Mouse (Mus musculus): ENCODE measurements around the gene Tspan33. TPM values are rescaled to one million over a fixed set of nuclear protein-coding genes. Genes with fewer than 3 reads are reported as not detected.
"Not testable (repeated sequence)": the region's sequence is repeated elsewhere in the genome, so short reads cannot be mapped to it uniquely, and the experiment has no call there.

Gene Tspan33
- polyA plus RNA-seq, 1 experiment from 2014 or later = 3.8 TPM

DNA sequence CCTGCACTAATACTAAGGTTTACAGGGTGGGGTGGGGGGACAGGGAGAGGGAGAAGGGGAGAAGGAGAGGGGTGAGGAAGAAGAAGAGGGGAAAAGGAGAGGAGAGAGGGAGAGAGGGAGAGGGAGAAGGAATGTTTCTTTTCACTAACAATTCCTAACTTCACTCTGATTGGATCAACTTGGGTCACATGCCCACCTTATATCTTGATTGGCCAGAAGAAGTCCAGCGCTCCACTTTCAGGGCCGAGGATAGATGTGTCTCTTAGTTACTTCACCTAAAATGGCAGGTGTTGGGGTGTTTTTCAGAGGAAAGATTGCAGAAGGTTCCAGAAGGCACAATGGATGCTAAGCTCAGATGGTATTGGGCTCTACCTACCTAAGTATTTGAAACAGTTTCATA, 20.3 kb upstream of the Tspan33 start:
- H3K9me3 ChIP-seq (replicated peaks) = no peaks in the 10 kb centered on the region
- no peaks in the 10 kb centered on the region for H3K27me3 ChIP-seq
- no peaks in the 10 kb centered on the region for H3K36me3 ChIP-seq
- ATAC-seq (replicated peaks; ENCODE audit: insufficient number of reproducible peaks, insufficient read depth, low FRiP score, low read depth) = no peak
- 27% methylated on average over 2 of the region's 2 CpGs for WGBS
- no peak overlapping the region for H3K27ac ChIP-seq
- H3K9ac ChIP-seq = no peak overlapping the region
- H3K4me3 ChIP-seq = no peak overlapping the region
- H3K4me1 ChIP-seq (replicated peaks) = no peaks in the 10 kb centered on the region
- no peak overlapping the region for H3K4me2 ChIP-seq

DNA sequence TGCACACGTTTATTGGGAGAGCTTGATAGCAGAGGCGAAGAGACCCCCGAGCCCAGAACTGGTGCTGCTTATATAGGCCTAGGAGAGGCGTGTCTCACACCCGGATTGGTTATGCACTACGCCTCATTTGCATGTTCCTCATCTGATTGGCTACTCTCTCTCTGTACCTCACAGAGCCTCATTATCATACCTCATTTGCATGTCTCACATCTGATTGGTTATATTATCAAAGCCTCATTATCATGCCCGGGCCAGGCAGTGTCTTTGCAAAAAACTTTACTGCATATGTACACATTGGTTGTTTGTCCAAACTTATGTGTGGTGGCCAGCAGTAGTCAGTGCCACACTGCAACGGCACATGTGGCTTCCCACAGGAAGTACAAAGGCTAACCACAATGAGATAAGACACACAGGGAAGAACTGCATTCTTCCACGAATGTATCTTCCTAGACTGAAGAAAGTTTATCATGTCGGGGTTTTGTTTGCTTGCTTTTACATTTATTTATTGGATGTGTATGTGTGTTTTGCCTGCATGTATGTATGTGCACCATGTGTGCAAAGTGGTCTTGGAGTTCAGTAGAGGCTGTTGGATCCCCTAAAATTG, 14.0 kb upstream of the Tspan33 start:
- not testable (repeated sequence) for H3K27ac ChIP-seq; H3K9ac ChIP-seq; H3K4me2 ChIP-seq; ATAC-seq (replicated peaks; ENCODE audit: insufficient number of reproducible peaks, insufficient read depth, low FRiP score, low read depth); H3K27me3 ChIP-seq; H3K9me3 ChIP-seq (replicated peaks); H3K4me1 ChIP-seq (replicated peaks); H3K36me3 ChIP-seq; H3K4me3 ChIP-seq
- 80% methylated on average over 10 of the region's 10 CpGs for WGBS

DNA sequence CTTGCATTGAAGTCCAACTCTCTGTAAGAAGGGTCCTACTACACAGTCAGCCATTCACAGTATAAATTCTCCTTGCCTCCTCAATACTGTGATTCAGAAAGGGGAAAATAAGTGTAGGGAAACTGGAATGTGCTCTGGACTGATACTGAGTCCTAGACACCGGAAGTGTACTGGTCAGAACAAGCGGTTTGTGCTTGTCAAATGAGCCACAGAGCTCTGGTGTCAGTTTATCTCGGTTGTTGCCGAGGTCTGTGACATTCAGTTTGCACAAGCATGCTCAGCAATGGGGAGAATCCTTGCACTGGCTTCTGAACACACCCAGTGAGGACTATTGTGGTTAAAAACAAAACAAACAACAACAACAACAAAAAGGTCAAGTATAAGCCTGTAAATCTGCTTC, 12.2 kb upstream of the Tspan33 start:
- Histone ChIP-seq H3K36me3 (no peaks in the 10 kb centered on the region), H3K9me3 (replicated peaks) (no peaks in the 10 kb centered on the region), H3K27me3 (no peaks in the 10 kb centered on the region), H3K4me1 (replicated peaks) (no peaks in the 10 kb centered on the region), H3K4me2 (no peak overlapping the region), H3K9ac (no peak overlapping the region), H3K4me3 (no peak overlapping the region), H3K27ac (no peak overlapping the region)
- no peak for ATAC-seq (replicated peaks; ENCODE audit: insufficient number of reproducible peaks, insufficient read depth, low FRiP score, low read depth)
- WGBS = 64% methylated on average over 4 of the region's 4 CpGs

DNA sequence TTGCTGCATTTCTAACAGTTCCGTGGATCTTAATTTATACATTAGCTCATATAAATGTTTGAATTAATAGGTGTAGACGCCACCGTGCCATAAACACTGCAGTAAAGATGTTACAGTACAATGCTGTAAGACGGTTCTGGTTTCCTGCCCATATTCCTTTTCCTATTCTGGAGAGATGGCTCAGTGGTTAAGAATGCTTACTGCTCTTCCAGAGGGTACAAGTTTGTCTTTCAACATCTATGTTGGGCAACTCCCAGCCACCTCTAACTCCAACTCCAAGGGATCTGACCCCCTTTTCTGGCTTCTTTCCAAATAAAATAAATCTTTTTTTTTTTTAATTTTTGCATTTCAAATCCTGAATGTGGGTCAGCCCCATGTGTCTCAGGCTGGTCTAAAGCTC, 9.3 kb upstream of the Tspan33 start:
- H3K4me1 ChIP-seq (replicated peaks) = no peaks in the 10 kb centered on the region
- H3K4me3 ChIP-seq = no peak overlapping the region
- no peak for ATAC-seq (replicated peaks; ENCODE audit: insufficient number of reproducible peaks, insufficient read depth, low FRiP score, low read depth)
- H3K9ac ChIP-seq = no peak overlapping the region
- H3K9me3 ChIP-seq (replicated peaks) = no peaks in the 10 kb centered on the region
- H3K36me3 ChIP-seq = no peaks in the 10 kb centered on the region
- no peaks in the 10 kb centered on the region for H3K27me3 ChIP-seq
- H3K27ac ChIP-seq = no peak overlapping the region
- no peak overlapping the region for H3K4me2 ChIP-seq
- 77% methylated on average over 4 of the region's 4 CpGs for WGBS

DNA sequence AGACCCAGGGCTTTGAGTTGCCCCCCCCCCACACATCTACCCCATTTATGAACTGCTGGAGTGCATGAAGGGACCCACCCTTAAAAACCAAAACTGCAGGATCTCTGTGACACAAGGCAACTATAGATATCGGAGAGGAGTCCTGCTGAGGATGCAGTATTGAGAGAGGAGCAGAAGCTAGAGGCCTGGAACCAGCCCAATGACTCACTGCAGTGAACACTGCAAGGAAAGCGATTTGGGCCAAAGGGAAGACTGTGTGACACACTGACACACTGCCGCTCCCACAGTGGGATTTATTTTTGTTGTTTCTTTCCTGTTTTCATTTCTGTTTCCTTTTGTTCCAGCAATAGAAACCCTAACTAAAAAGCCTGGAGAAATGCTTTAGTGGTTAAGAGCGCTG, 8.1 kb upstream of the Tspan33 start:
- Histone ChIP-seq H3K4me2 (no peak overlapping the region), H3K27me3 (peaks cover 6% of the 10 kb centered on the region; the same call in 1 of the 2 replicates), H3K9me3 (replicated peaks) (no peaks in the 10 kb centered on the region), H3K4me3 (no peak overlapping the region), H3K9ac (no peak overlapping the region), H3K4me1 (replicated peaks) (no peaks in the 10 kb centered on the region), H3K36me3 (no peaks in the 10 kb centered on the region), H3K27ac (no peak overlapping the region)
- 75% methylated on average over 4 of the region's 4 CpGs for WGBS
- ATAC-seq (replicated peaks; ENCODE audit: insufficient number of reproducible peaks, insufficient read depth, low FRiP score, low read depth) = no peak

DNA sequence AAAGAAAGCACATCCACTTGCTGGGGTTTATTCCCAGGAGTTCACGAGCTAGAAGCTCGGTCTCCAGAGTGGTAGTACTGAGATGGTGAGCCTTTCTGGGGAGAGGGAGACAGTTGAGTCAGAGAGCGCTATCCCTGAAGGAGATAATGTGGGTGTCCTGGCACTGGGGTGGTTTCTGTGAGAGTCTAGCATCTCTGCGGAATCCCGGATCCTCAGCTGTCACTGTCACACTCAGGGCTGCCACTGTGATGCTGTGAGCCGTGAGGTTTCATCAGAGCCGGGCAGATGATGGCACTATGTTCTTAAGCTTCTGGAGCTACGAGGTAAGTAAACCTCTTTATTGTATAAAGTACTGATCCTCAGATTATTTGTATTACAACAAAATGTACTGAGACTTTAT, 4.6 kb upstream of the Tspan33 start:
- H3K4me3 ChIP-seq = no peak overlapping the region
- H3K4me2 ChIP-seq = no peak overlapping the region
- no peak overlapping the region for H3K27ac ChIP-seq
- peaks cover 5% of the 10 kb centered on the region for H3K4me1 ChIP-seq (replicated peaks)
- H3K9me3 ChIP-seq (replicated peaks) = no peaks in the 10 kb centered on the region
- H3K9ac ChIP-seq = no peak overlapping the region
- ATAC-seq (replicated peaks; ENCODE audit: insufficient number of reproducible peaks, insufficient read depth, low FRiP score, low read depth) = no peak
- peaks cover 30% of the 10 kb centered on the region for H3K27me3 ChIP-seq
- 70% methylated on average over 8 of the region's 8 CpGs for WGBS
- no peaks in the 10 kb centered on the region for H3K36me3 ChIP-seq

DNA sequence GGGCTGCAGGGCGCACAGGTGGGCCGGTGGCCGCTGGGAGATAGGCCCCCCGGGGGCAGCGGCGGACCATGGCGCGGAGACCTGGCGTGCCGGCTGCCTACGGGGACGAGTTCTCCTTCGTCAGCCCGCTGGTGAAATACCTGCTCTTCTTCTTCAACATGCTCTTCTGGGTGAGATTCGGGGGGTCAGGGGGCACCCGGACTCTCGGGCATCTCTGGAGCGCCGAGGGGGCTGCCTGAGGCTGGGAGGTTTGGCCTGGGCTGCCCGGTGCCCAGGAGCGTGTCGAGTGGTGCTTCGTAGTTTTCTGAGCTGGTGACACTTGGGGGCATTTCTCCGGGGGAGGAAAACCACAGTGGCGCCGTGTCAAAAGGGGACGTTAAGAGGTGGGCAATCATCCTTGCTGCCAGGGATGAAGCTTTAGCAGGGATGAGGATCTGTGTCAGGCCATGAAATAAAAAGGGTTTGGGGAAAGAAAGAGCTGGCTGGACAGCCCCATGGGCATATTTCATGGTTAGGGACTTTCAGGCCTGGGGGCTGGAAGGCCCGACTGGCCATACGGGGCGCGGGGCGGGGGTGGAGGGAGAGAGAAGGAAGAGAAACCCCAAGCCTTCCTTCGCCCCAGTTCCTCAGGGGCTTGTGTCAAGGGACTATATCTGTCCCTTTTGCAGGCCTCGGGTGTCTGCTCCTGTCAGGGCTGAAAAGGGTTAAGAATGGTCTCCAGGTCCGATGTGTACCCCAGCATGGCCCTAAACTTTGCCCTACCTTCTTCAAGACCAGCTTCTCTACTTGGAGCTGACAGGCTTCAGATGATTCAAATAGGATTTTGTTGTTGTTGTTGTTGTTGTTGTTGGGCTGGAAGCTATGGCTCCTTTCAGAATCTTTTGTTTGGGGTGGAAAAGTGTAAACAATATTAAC, 610 bp downstream of the Tspan33 start:
- ATAC-seq (replicated peaks; ENCODE audit: insufficient number of reproducible peaks, insufficient read depth, low FRiP score, low read depth) = 0 out of 2 replicates have a peak, but pooled peaks have one; percentile 6

DNA sequence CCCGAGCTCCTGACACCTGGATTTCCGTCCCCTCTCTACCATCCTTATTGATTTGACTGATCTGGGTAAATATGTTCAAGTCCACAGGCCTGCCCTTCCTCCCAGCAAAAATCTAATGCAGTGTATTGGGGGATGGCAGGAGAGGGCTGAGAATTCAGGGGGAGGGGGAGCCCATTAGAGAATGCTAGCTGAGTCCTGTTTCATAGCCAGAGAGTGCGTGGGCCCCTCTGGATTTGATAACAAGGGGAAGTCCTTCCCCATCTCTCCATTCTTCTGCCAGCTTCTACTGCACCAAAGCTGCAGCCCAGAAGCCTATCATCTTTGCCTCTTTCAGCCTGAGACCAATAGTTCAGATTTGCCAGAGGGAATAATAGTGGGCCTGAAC, 1.3 kb downstream of the Tspan33 start:
- 61% methylated on average over 3 of the region's 3 CpGs for WGBS
- H3K27ac ChIP-seq = no peak overlapping the region
- no peak for ATAC-seq (replicated peaks; ENCODE audit: insufficient number of reproducible peaks, insufficient read depth, low FRiP score, low read depth)

More for the DNA sequence above, 610 bp downstream of the Tspan33 start:
- no peak overlapping the region for H3K27ac ChIP-seq
- no peaks in the 10 kb centered on the region for H3K36me3 ChIP-seq
- H3K9ac ChIP-seq = peak overlapping the region; percentile 76
- peak overlapping the region; percentile 98 for H3K4me2 ChIP-seq
- peak overlapping the region; percentile 76 for H3K4me3 ChIP-seq
- H3K27me3 ChIP-seq = peaks cover 34% of the 10 kb centered on the region
- no peaks in the 10 kb centered on the region for H3K9me3 ChIP-seq (replicated peaks)
- 7% methylated on average over 35 of the region's 35 CpGs for WGBS
- peaks cover 13% of the 10 kb centered on the region for H3K4me1 ChIP-seq (replicated peaks)

DNA sequence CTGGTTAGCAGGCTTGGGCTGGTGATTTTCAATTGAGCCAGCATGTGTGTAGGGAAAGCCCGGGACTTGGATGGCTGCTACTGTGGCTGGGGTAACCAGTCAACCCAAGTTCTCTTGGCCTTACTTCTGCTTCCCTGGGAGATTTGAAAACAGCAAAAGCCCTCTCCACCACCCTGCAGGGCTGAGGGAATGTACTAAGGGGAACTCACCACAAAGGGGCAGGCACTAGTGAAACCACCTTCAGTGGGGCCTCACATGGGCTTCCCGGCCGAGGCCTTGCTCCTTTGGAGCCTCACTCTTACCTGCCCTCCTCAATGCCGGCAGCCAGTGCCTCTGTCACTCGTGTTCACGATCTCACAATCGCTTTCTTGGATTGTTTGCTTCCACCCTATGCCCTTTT, 2.0 kb downstream of the Tspan33 start:
- H3K9ac ChIP-seq = no peak overlapping the region
- 67% methylated on average over 7 of the region's 7 CpGs for WGBS
- no peak for ATAC-seq (replicated peaks; ENCODE audit: insufficient number of reproducible peaks, insufficient read depth, low FRiP score, low read depth)
- H3K4me2 ChIP-seq = 0 out of 2 replicates have a peak overlapping the region, but pooled peaks have one; percentile 21
- H3K36me3 ChIP-seq = no peaks in the 10 kb centered on the region
- H3K4me3 ChIP-seq = no peak overlapping the region
- no peaks in the 10 kb centered on the region for H3K9me3 ChIP-seq (replicated peaks)
- H3K4me1 ChIP-seq (replicated peaks) = peaks cover 13% of the 10 kb centered on the region
- H3K27me3 ChIP-seq = peaks cover 28% of the 10 kb centered on the region
- no peak overlapping the region for H3K27ac ChIP-seq

More for the DNA sequence above, 1.3 kb downstream of the Tspan33 start:
- Histone ChIP-seq H3K4me1 (replicated peaks) (peaks cover 13% of the 10 kb centered on the region), H3K9me3 (replicated peaks) (no peaks in the 10 kb centered on the region), H3K27me3 (peaks cover 34% of the 10 kb centered on the region), H3K4me2 (peak overlapping the region; percentile 21; the same call in 1 of the 2 replicates), H3K36me3 (no peaks in the 10 kb centered on the region), H3K9ac (no peak overlapping the region), H3K4me3 (0 out of 2 replicates have a peak overlapping the region, but pooled peaks have one; percentile 76)

DNA sequence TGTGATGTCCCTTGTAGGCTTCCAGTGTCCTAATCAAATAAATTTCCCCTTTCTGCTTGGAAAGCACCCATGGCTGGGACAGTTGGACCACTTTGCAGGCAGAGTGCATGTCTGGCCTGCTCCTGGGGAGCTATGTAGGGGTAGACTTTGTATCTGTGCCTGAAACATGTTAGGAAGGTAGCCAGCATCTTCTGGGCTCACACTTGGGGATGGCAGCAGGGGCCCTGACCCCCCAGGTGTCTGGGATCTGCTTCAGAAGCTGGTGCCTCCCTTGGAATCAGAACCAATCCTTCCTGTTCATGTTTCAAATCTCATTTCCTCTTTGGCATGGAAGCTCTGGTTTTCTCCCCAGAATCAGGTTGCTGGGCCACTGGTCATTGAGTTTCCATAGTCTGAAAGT, 3.1 kb downstream of the Tspan33 start:
- H3K4me2 ChIP-seq = no peak overlapping the region

DNA sequence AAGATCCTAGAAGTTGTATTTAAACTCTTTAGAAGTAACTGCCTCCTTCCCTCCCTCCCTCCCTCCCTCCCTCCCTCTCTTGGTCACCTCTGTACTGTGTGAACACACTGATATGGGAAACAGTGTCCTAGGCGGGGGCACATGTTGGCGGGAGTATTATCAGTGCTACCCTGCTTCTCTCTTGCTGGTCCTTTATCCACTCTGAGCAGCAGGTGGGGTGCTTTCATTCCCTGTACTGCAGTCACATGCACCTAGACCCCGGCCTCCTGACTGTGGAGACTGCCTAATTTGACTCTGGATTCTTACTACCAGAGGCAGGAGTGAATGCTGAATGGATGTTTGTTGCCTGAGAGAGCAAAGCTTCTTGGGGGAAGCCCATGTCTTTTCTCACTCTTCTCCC, 3.5 kb downstream of the Tspan33 start:
- Histone ChIP-seq H3K4me3 (no peak overlapping the region), H3K36me3 (no peaks in the 10 kb centered on the region), H3K4me1 (replicated peaks) (peaks cover 13% of the 10 kb centered on the region), H3K9me3 (replicated peaks) (no peaks in the 10 kb centered on the region), H3K9ac (no peak overlapping the region), H3K4me2 (no peak overlapping the region), H3K27me3 (peaks cover 13% of the 10 kb centered on the region), H3K27ac (no peak overlapping the region)
- 30% methylated on average over 3 of the region's 3 CpGs for WGBS
- no peak for ATAC-seq (replicated peaks; ENCODE audit: insufficient number of reproducible peaks, insufficient read depth, low FRiP score, low read depth)

More for the DNA sequence above, 3.1 kb downstream of the Tspan33 start:
- Histone ChIP-seq H3K9me3 (replicated peaks) (no peaks in the 10 kb centered on the region), H3K4me1 (replicated peaks) (peaks cover 13% of the 10 kb centered on the region), H3K4me3 (no peak overlapping the region), H3K27me3 (peaks cover 16% of the 10 kb centered on the region), H3K36me3 (no peaks in the 10 kb centered on the region), H3K9ac (no peak overlapping the region), H3K27ac (no peak overlapping the region)
- no peak for ATAC-seq (replicated peaks; ENCODE audit: insufficient number of reproducible peaks, insufficient read depth, low FRiP score, low read depth)

All from heart, embryonic 15.5 days (tissue).